25 mouse cellular contexts compared by ENCODE assay signal in genomic region chr11:32990201-32990600, GRCm38 (mm10).
DNase-seq lines count a peak whose midpoint lies in the region; ATAC-seq lines count a peak whose summit lies in the region.
"Had no signal": no experiment of that assay in that cellular context is flagged by ENCODE, and none has a peak within 500 bp of the region (broad histone marks: within the 10 kb centered on the region; RNA-seq: fewer than 3 reads in every experiment).

No protein-coding gene starts in this region.

- DNase-seq in heart, adult 11 months, result peak; percentile 92
- no peak for DNase-seq in heart, embryonic 10.5 days (ENCODE audit: low spot score)
- DNase-seq in heart, postnatal 4 days, result peak; percentile 40
- DNase-seq in lung, postnatal 4 days, result peak; percentile 11 to 44
- no peak for DNase-seq in lung, adult 18-20 months
- DNase-seq: adrenal gland, adult 2 months; adrenal gland, postnatal 14 days; cerebellum, adult 11 months; cerebellum, adult 2 months; cerebellum, adult 9-11 months; cerebellum, postnatal 36 days; embryo, embryonic 11 days; gastrocnemius, postnatal 36 days; kidney, adult 11 months had no signal

- no peak overlapping the region for H3K9ac ChIP-seq in heart, embryonic 12.5 days
- H3K9ac ChIP-seq: embryonic facial prominence, embryonic 13.5 days; forebrain, embryonic 12.5 days; forebrain, embryonic 15.5 days; hindbrain, embryonic 13.5 days; intestine, embryonic 15.5 days had no signal

- no peak overlapping the region for H3K27ac ChIP-seq in heart, embryonic 10.5 days
- no peak overlapping the region for H3K27ac ChIP-seq in heart, embryonic 12.5 days (ENCODE audit: poor library complexity, severe bottlenecking)
- H3K27ac ChIP-seq: embryonic facial prominence, embryonic 10.5 days; embryonic facial prominence, embryonic 13.5 days; forebrain, embryonic 12.5 days; forebrain, embryonic 15.5 days; hindbrain, embryonic 10.5 days; hindbrain, embryonic 13.5 days; intestine, embryonic 15.5 days had no signal

- no peaks in the 10 kb centered on the region for H3K36me3 ChIP-seq in heart, embryonic 10.5 days
- no peaks in the 10 kb centered on the region for H3K36me3 ChIP-seq in heart, embryonic 12.5 days
- H3K36me3 ChIP-seq: embryonic facial prominence, embryonic 10.5 days; embryonic facial prominence, embryonic 13.5 days; forebrain, embryonic 12.5 days; forebrain, embryonic 15.5 days; hindbrain, embryonic 10.5 days; hindbrain, embryonic 13.5 days; intestine, embryonic 15.5 days had no signal

- H3K4me1 ChIP-seq in heart, embryonic 10.5 days, result no peaks in the 10 kb centered on the region
- no peaks in the 10 kb centered on the region for H3K4me1 ChIP-seq in heart, embryonic 12.5 days (replicated peaks)
- H3K4me1 ChIP-seq: embryonic facial prominence, embryonic 10.5 days; embryonic facial prominence, embryonic 13.5 days; forebrain, embryonic 12.5 days; hindbrain, embryonic 10.5 days; hindbrain, embryonic 13.5 days; intestine, embryonic 15.5 days had no signal

- H3K9me3 ChIP-seq in heart, embryonic 10.5 days, result no peaks in the 10 kb centered on the region
- no peaks in the 10 kb centered on the region for H3K9me3 ChIP-seq in heart, embryonic 12.5 days (replicated peaks)
- H3K9me3 ChIP-seq: embryonic facial prominence, embryonic 10.5 days; embryonic facial prominence, embryonic 13.5 days; forebrain, embryonic 12.5 days; forebrain, embryonic 15.5 days; hindbrain, embryonic 10.5 days; hindbrain, embryonic 13.5 days; intestine, embryonic 15.5 days had no signal

- no peak for ATAC-seq in heart, embryonic 12.5 days (ENCODE audit: insufficient number of reproducible peaks, low FRiP score)
- ATAC-seq: CD4-positive, CD25-positive, alpha-beta regulatory T cell, adult 4 months; forebrain, embryonic 15.5 days; hindbrain, embryonic 16.5 days; intestine, embryonic 15.5 days had no signal

- WGBS in heart, embryonic 10.5 days, result 85% methylated on average over 12 of the region's 12 CpGs
- WGBS in heart, embryonic 12.5 days, result 80% methylated on average over 12 of the region's 12 CpGs

- no peak overlapping the region for H3K4me3 ChIP-seq in heart, embryonic 10.5 days
- no peak overlapping the region for H3K4me3 ChIP-seq in heart, embryonic 12.5 days
- H3K4me3 ChIP-seq: embryonic facial prominence, embryonic 10.5 days; embryonic facial prominence, embryonic 13.5 days; erythroblast, embryonic 14.5 days; forebrain, embryonic 12.5 days; forebrain, embryonic 15.5 days; hindbrain, embryonic 10.5 days; hindbrain, embryonic 13.5 days; intestine, embryonic 15.5 days had no signal

- H3K27me3 ChIP-seq in heart, embryonic 10.5 days (ENCODE audit: insufficient read depth, poor library complexity, severe bottlenecking), result 0 out of 2 replicates have a peak, but pooled peaks cover 7% of the 10 kb centered on the region
- H3K27me3 ChIP-seq in heart, embryonic 12.5 days (replicated peaks), result no peaks in the 10 kb centered on the region
- H3K27me3 ChIP-seq: embryonic facial prominence, embryonic 13.5 days; forebrain, embryonic 15.5 days; intestine, embryonic 15.5 days had no signal

- no peak overlapping the region for H3K4me2 ChIP-seq in heart, embryonic 12.5 days
- H3K4me2 ChIP-seq: embryonic facial prominence, embryonic 13.5 days; forebrain, embryonic 12.5 days; forebrain, embryonic 15.5 days; hindbrain, embryonic 13.5 days; intestine, embryonic 15.5 days had no signal

Comparison
In these comparisons a context has a peak if more than half of its experiments do, and no peak if none do; other contexts are left out.
1. DNase-seq: peak in heart, adult 11 months (single experiment), heart, postnatal 4 days (single experiment) and lung, postnatal 4 days (2 of 2); none in heart, embryonic 10.5 days (single experiment) and lung, adult 18-20 months (0 of 2).